ENCODE assay signal across 26 mouse cellular contexts in the genomic region with DNA sequence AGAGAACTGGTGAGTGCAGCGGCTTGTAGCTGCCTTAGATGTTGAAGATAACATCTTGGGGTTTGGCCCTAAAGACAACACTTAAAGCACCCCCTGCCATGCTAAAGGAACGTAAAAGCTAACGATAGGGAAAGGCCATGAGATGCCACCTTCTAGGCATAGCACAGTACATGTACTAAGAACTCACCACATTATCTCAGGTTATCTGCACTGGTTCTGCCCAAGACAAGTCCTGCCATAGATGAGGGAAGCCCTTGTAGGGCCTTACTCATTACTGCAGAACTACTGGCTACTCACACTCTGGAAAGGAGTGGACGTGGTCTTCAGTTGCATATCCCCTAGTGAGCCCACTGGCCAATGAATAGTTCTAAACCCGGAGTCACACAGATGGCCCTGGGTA. TPM values are rescaled to one million over a fixed set of nuclear protein-coding genes. Genes with fewer than 3 reads are reported as not detected.
DNase-seq lines count a peak whose midpoint lies in the region; ATAC-seq and TF ChIP-seq lines count a peak whose summit lies in the region.
"Had no signal": no experiment of that assay in that cellular context is flagged by ENCODE, and none has a peak within 500 bp of the region (broad histone marks: within the 10 kb centered on the region; RNA-seq: fewer than 3 reads in every experiment).

No protein-coding gene starts in this region.

- H3K4me1 ChIP-seq in intestine, embryonic 14.5 days (replicated peaks; ENCODE audit: control insufficient read depth, insufficient read depth, low read length): peaks cover 18% of the 10 kb centered on the region; the same call in 1 of the 2 replicates
- 0 out of 2 replicates have a peak, but pooled peaks cover 11% of the 10 kb centered on the region for H3K4me1 ChIP-seq in intestine, postnatal 0 days (replicated peaks; ENCODE audit: control insufficient read depth, insufficient read depth, low read length)
- peaks cover 19% of the 10 kb centered on the region for H3K4me1 ChIP-seq in intestine, embryonic 16.5 days (ENCODE audit: control insufficient read depth, insufficient read depth, low read length)
- H3K4me1 ChIP-seq: hindbrain, embryonic 12.5 days; hindbrain, embryonic 15.5 days had no signal

- no peak overlapping the region for H3K4me2 ChIP-seq in intestine, embryonic 14.5 days (ENCODE audit: low read length)
- H3K4me2 ChIP-seq in intestine, postnatal 0 days (replicated peaks; ENCODE audit: low read depth): no peak overlapping the region
- H3K4me2 ChIP-seq in intestine, embryonic 16.5 days (ENCODE audit: low read depth, low read length): no peak overlapping the region
- H3K4me2 ChIP-seq: forebrain, embryonic 13.5 days; hindbrain, embryonic 12.5 days; hindbrain, embryonic 15.5 days had no signal

- no peaks in the 10 kb centered on the region for H3K27me3 ChIP-seq in intestine, embryonic 14.5 days (replicated peaks; ENCODE audit: control insufficient read depth, insufficient read depth, low read length)
- no peaks in the 10 kb centered on the region for H3K27me3 ChIP-seq in intestine, postnatal 0 days (replicated peaks; ENCODE audit: control insufficient read depth, insufficient read depth, low read length)
- no peaks in the 10 kb centered on the region for H3K27me3 ChIP-seq in intestine, embryonic 16.5 days (replicated peaks; ENCODE audit: control insufficient read depth, insufficient read depth, low read length)
- H3K27me3 ChIP-seq: CH12.LX; forebrain, embryonic 13.5 days; heart, embryonic 13.5 days; hindbrain, embryonic 12.5 days; hindbrain, embryonic 15.5 days had no signal

- H3K4me3 ChIP-seq in intestine, embryonic 14.5 days (ENCODE audit: low read depth, low read length): no peak overlapping the region
- H3K4me3 ChIP-seq in intestine, postnatal 0 days (ENCODE audit: low read depth, low read length): no peak overlapping the region
- no peak overlapping the region for H3K4me3 ChIP-seq in intestine, embryonic 16.5 days (ENCODE audit: low read length)
- H3K4me3 ChIP-seq: forebrain, embryonic 10.5 days; forebrain, embryonic 13.5 days; heart, embryonic 13.5 days; hindbrain, embryonic 12.5 days; hindbrain, embryonic 15.5 days had no signal

- H3K9ac ChIP-seq in intestine, embryonic 14.5 days (ENCODE audit: low read length): no peak overlapping the region
- no peak overlapping the region for H3K9ac ChIP-seq in intestine, postnatal 0 days (ENCODE audit: low read depth, low read length)
- H3K9ac ChIP-seq in intestine, embryonic 16.5 days (ENCODE audit: low read depth, low read length): no peak overlapping the region
- H3K9ac ChIP-seq: forebrain, embryonic 13.5 days; heart, embryonic 13.5 days; hindbrain, embryonic 12.5 days; hindbrain, embryonic 15.5 days had no signal

- no peak for ATAC-seq in intestine, embryonic 14.5 days (replicated peaks; ENCODE audit: low FRiP score, low TSS enrichment, low read depth)
- no peak for ATAC-seq in intestine, postnatal 0 days
- ATAC-seq in intestine, embryonic 16.5 days: peak; percentile 1; the same call in 1 of the 2 replicates
- ATAC-seq: activated CD4-positive, CD25-positive, alpha-beta regulatory T cell, adult 4 months; forebrain, embryonic 16.5 days had no signal

- 0 out of 2 replicates have a peak, but pooled peaks cover 3% of the 10 kb centered on the region for H3K36me3 ChIP-seq in intestine, embryonic 14.5 days (ENCODE audit: control insufficient read depth, insufficient read depth, low read length)
- no peaks in the 10 kb centered on the region for H3K36me3 ChIP-seq in intestine, postnatal 0 days (ENCODE audit: control insufficient read depth, insufficient read depth)
- H3K36me3 ChIP-seq in intestine, embryonic 16.5 days (ENCODE audit: control insufficient read depth, insufficient read depth, low read length): no peaks in the 10 kb centered on the region
- H3K36me3 ChIP-seq: forebrain, embryonic 10.5 days; G1E; heart, embryonic 13.5 days; hindbrain, embryonic 12.5 days; hindbrain, embryonic 15.5 days had no signal

- H3K9me3 ChIP-seq in intestine, embryonic 14.5 days (ENCODE audit: control insufficient read depth, low read length): no peaks in the 10 kb centered on the region
- no peaks in the 10 kb centered on the region for H3K9me3 ChIP-seq in intestine, postnatal 0 days (ENCODE audit: control insufficient read depth)
- no peaks in the 10 kb centered on the region for H3K9me3 ChIP-seq in intestine, embryonic 16.5 days (ENCODE audit: control insufficient read depth, low read length)
- H3K9me3 ChIP-seq: forebrain, embryonic 10.5 days; forebrain, embryonic 13.5 days; G1E; heart, embryonic 13.5 days; hindbrain, embryonic 12.5 days; hindbrain, embryonic 15.5 days had no signal

- no peak for TF ChIP-seq CTCF in intestine, postnatal 0 days (IDR thresholded peaks at IDR 0.05; ENCODE audit: low read depth)

- H3K27ac ChIP-seq in intestine, embryonic 14.5 days (ENCODE audit: low read depth): 0 out of 2 replicates have a peak overlapping the region, but pooled peaks have one; percentile 33
- H3K27ac ChIP-seq in intestine, postnatal 0 days (ENCODE audit: low read depth, low read length): no peak overlapping the region
- H3K27ac ChIP-seq in intestine, embryonic 16.5 days (ENCODE audit: low read length): no peak overlapping the region
- H3K27ac ChIP-seq: forebrain, embryonic 10.5 days; forebrain, embryonic 13.5 days; heart, embryonic 13.5 days; hindbrain, embryonic 12.5 days; hindbrain, embryonic 15.5 days had no signal

- 63% methylated on average over 5 of the region's 5 CpGs for WGBS in intestine, embryonic 14.5 days
- 52% methylated on average over 5 of the region's 5 CpGs for WGBS in intestine, postnatal 0 days
- 69% methylated on average over 5 of the region's 5 CpGs for WGBS in intestine, embryonic 16.5 days

- peak; percentile 47 for DNase-seq in intestine, embryonic 14.5 days (ENCODE audit: low spot score)
- peak; percentile 19 for DNase-seq in 416B (ENCODE audit: low read depth)
- peak; percentile 11 for DNase-seq in CD4-positive helper T cell, adult 2 months (ENCODE audit: low read depth, low spot score)
- no peak for DNase-seq in right cerebral cortex, postnatal 25 days
- no peak for DNase-seq in layer of hippocampus, adult 18-20 months (ENCODE audit: low spot score in 2 of 2)
- no peak for DNase-seq in cerebellum, postnatal 25 days
- DNase-seq: adrenal gland, adult 8-10 months; adrenal gland, postnatal 25 days; cerebellum, adult 11-12 months; cerebellum, adult 8-10 months; gastrocnemius, postnatal 10 days; gastrocnemius, postnatal 36 days; heart, postnatal 14 days had no signal

RNA-seq across cellular contexts. Expression of gene Car8, which starts 21.6 kb away (rescaled TPM):
- polyA plus RNA-seq in intestine, embryonic 14.5 days (2014; fragmentation: Nextera tagmentation; extraction: Ambion mirVana): 33.1 and 33.6 TPM in 2 replicates
- 27.3 and 29.0 TPM in 2 replicates for polyA plus RNA-seq in intestine, postnatal 0 days (2015; fragmentation: Nextera tagmentation; extraction: Ambion mirVana)
- 54.2 TPM in 2 replicates for polyA plus RNA-seq in intestine, embryonic 16.5 days (2015; fragmentation: Nextera tagmentation; extraction: Ambion mirVana)
- 1 to 10 TPM; 2.3 to 2.5 TPM for total RNA-seq in layer of hippocampus, adult 18-20 months (2021)
- total RNA-seq: CH12.LX; G1E; granulocyte monocyte progenitor cell, adult 5-6 weeks; hematopoietic stem cell, adult 5-6 weeks had no signal
- polyA plus RNA-seq: activated CD4-positive, CD25-positive, alpha-beta regulatory T cell, adult 4 months; G1E had no signal

Comparison
In these comparisons a context has a peak if more than half of its experiments do, and no peak if none do; other contexts are left out.
1. DNase-seq: peak in intestine, embryonic 14.5 days (single experiment), 416B (single experiment) and CD4-positive helper T cell, adult 2 months (single experiment); none in right cerebral cortex, postnatal 25 days (single experiment), layer of hippocampus, adult 18-20 months (0 of 2) and cerebellum, postnatal 25 days (0 of 2).